Mouse (Mus musculus) stomach, postnatal 0 days (tissue): ENCODE data around the gene Reln.

Source experiments
- CTCF ChIP-seq: IDR thresholded peaks from 2 replicates; pipeline ENCODE4 v1.5.1; 2016; ENCODE audit warnings: antibody characterized with exemption, low read depth, mild to moderate bottlenecking, moderate library complexity
- EP300 ChIP-seq: optimal IDR thresholded peaks from 2 replicates; pipeline ENCODE3; 2016; ENCODE audit warnings: antibody characterized with exemption

GRCm38 (mm10) chr5:22131730-22132522, 212.6 kb downstream of the Reln start:
- TF ChIP-seq CTCF (no peak), EP300 (no peak)
